8 mouse cellular contexts compared by ENCODE assay signal in the genomic region with DNA sequence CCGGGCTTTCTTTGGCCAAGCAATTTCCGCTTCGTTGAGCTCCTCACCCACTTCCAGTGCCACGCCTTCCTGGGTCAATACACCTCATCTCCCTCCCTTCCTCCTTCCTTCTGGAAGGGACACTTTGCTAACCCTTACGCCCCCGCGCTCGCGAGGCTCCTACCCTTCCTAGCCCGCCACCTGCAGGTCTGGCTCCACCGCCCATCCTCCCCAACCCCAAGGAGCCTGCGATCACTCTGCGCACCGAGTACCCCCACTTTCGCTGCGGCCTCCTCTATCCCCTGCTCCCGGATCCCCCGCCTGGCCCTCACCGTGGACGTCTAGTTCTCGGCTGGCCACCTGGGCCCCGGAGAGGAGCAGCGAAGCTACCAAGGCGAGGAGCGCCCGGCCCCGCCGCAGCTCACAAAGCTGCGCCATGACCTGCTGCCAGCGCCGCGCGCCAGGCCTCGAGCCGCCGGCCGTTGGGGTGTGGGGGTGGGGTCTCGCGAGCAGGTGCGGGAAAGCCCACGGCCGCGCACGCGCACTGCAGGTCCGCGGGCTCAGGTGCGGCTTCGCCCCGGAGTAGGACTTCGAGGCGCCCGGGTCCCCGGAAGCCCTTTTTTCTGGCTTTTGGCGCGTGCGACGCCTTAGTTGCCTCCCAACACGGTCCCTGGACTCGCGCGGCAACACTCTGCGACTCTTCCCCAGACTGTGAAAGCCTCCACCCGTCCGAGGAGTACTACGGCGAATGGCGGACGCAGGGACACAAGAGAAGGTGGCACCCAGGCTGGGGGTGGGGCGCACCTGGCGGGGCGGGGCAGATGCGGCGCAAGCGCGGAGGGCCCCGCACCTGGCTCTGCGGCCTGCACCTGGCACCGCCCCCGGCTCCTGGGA. TPM values are rescaled to one million over a fixed set of nuclear protein-coding genes. Genes with fewer than 3 reads are reported as not detected.
DNase-seq lines count a peak whose midpoint lies in the region; ATAC-seq lines count a peak whose summit lies in the region.

A gene (minus strand): TSS at position 712 of the 873 bp plus-strand sequence.

- peak; percentile 42 to 85 for DNase-seq in adrenal gland, postnatal 36 days
- DNase-seq in induced T-regulatory cell, adult 2 months (ENCODE audit: low read depth) = peak; percentile 79
- peak; percentile 60 for DNase-seq in left cerebral cortex, postnatal 4 days
- peak; percentile 93 for DNase-seq in midbrain, embryonic 11.5 days (ENCODE audit: low spot score, missing footprints)
- peak; percentile 31 to 50 for DNase-seq in spleen, postnatal 14 days (ENCODE audit: low spot score in 2 of 2)

- H3K4me2 ChIP-seq in forebrain, embryonic 15.5 days (replicated peaks) = peak within 1 kb of the TSS; percentile 98
- peak within 1 kb of the TSS; percentile 96 for H3K4me2 ChIP-seq in midbrain, embryonic 11.5 days

- intact Hi-C loops in left cerebral cortex, postnatal 4 days (cut with DNase I) = no loop called here

- ATAC-seq in erythroblast, adult 5-6 weeks (replicated peaks; ENCODE audit: low FRiP score, poor library complexity, severe bottlenecking) = no peak
- peak; percentile 69 for ATAC-seq in forebrain, embryonic 15.5 days (replicated peaks)
- ATAC-seq in midbrain, embryonic 11.5 days (ENCODE audit: low FRiP score) = peak; percentile 42

- H3K9ac ChIP-seq in forebrain, embryonic 15.5 days (replicated peaks) = peak within 1 kb of the TSS; percentile 57
- H3K9ac ChIP-seq in midbrain, embryonic 11.5 days (ENCODE audit: low read length) = peak within 1 kb of the TSS; percentile 50

- H3K27ac ChIP-seq in forebrain, embryonic 15.5 days (replicated peaks) = no peak within 1 kb of the TSS
- no peak within 1 kb of the TSS for H3K27ac ChIP-seq in midbrain, embryonic 11.5 days (ENCODE audit: low read depth, low read length)

- H3K4me3 ChIP-seq in erythroblast, embryonic 14.5 days (replicated peaks) = peak within 1 kb of the TSS; percentile 60
- H3K4me3 ChIP-seq in forebrain, embryonic 15.5 days = peak within 1 kb of the TSS; percentile 59
- H3K4me3 ChIP-seq in midbrain, embryonic 11.5 days (ENCODE audit: low read depth, low read length) = peak within 1 kb of the TSS; percentile 38

- H3K4me1 ChIP-seq in erythroblast, embryonic 14.5 days (ENCODE audit: control insufficient read depth) = peaks cover 24% of the 10 kb centered on the region
- peaks cover 18% of the 10 kb centered on the region for H3K4me1 ChIP-seq in forebrain, embryonic 15.5 days
- H3K4me1 ChIP-seq in midbrain, embryonic 11.5 days (ENCODE audit: control insufficient read depth, insufficient read depth, low read length) = peaks cover 13% of the 10 kb centered on the region

- WGBS in forebrain, embryonic 15.5 days = under 1% methylated on average over 77 of the region's 80 CpGs
- under 1% methylated on average over 80 of the region's 80 CpGs for WGBS in midbrain, embryonic 11.5 days

- H3K36me3 ChIP-seq in erythroblast, embryonic 14.5 days (ENCODE audit: control insufficient read depth) = no peaks in the 10 kb centered on the region
- no peaks in the 10 kb centered on the region for H3K36me3 ChIP-seq in forebrain, embryonic 15.5 days
- no peaks in the 10 kb centered on the region for H3K36me3 ChIP-seq in midbrain, embryonic 11.5 days (ENCODE audit: control insufficient read depth, insufficient read depth, low read length)

- peaks cover 20% of the 10 kb centered on the region for H3K27me3 ChIP-seq in erythroblast, embryonic 14.5 days (ENCODE audit: control insufficient read depth)
- H3K27me3 ChIP-seq in forebrain, embryonic 15.5 days = peaks cover 12% of the 10 kb centered on the region; the same call in 1 of the 2 replicates
- H3K27me3 ChIP-seq in midbrain, embryonic 11.5 days (ENCODE audit: control insufficient read depth, insufficient read depth, low read length) = peaks cover 27% of the 10 kb centered on the region

- H3K9me3 ChIP-seq in erythroblast, embryonic 14.5 days (ENCODE audit: control insufficient read depth, low read length) = no peaks in the 10 kb centered on the region
- no peaks in the 10 kb centered on the region for H3K9me3 ChIP-seq in forebrain, embryonic 15.5 days
- H3K9me3 ChIP-seq in midbrain, embryonic 11.5 days (ENCODE audit: control insufficient read depth, low read length) = no peaks in the 10 kb centered on the region

RNA-seq across cellular contexts. Expression of the gene that starts here (rescaled TPM):
- 0.50 and 0.57 TPM in 2 replicates for polyA plus RNA-seq in erythroblast, embryonic 14.5 days (2012)
- total RNA-seq in erythroblast, adult 5-6 weeks (2015; ENCODE audit: low replicate concordance) = 15.5 and 18.8 TPM in 2 replicates
- total RNA-seq in erythroblast, adult 5-6 weeks (2017; ENCODE audit: low replicate concordance) = 6.8 and 7.6 TPM in 2 replicates
- total RNA-seq in adrenal gland, postnatal 36 days (2021) = 10 to 100 TPM; 28.7 to 48.2 TPM
- polyA plus RNA-seq in forebrain, embryonic 15.5 days (2015; fragmentation: Nextera tagmentation; extraction: Ambion mirVana) = 43.8 and 48.8 TPM in 2 replicates
- total RNA-seq in left cerebral cortex, postnatal 4 days (2021) = 10 to 100 TPM; 23.8 to 34.4 TPM
- 16.5 and 18.3 TPM in 2 replicates for polyA plus RNA-seq in midbrain, embryonic 11.5 days (2014; fragmentation: Nextera tagmentation; extraction: Ambion mirVana)

Comparison
In these comparisons a context has a peak if more than half of its experiments do, and no peak if none do; other contexts are left out.
1. RNA of the gene that starts here (polyA plus RNA-seq): 43.8 to 48.8 TPM in forebrain, embryonic 15.5 days and 16.5 to 18.3 TPM in midbrain, embryonic 11.5 days; 0.50 to 0.57 TPM in erythroblast, embryonic 14.5 days; every median in the first group is over 10 times any median in the second.
2. DNase-seq: peak in every context shown above with its lines; median percentile 93 in midbrain, embryonic 11.5 days; 79 in induced T-regulatory cell, adult 2 months; 64 in adrenal gland, postnatal 36 days; 60 in left cerebral cortex, postnatal 4 days; 40 in spleen, postnatal 14 days.
3. Peak in every context shown above with its lines, with median percentiles within 50 percentile points of each other: H3K4me3 ChIP-seq.